Mouse (Mus musculus): ENCODE data around the gene Ccnt1. TPM values are rescaled to one million over a fixed set of nuclear protein-coding genes. Genes with fewer than 3 reads are reported as not detected.
"Not testable (repeated sequence)": the region's sequence is repeated elsewhere in the genome, so short reads cannot be mapped to it uniquely, and the experiment has no call there.

Gene Ccnt1
- polyA plus RNA-seq, 1 experiment from 2014 or later = 65.8 TPM

- peaks cover 11% of the 10 kb centered on the region for H3K4me1 ChIP-seq
- no peak overlapping the region for H3K27ac ChIP-seq
- no peak overlapping the region for H3K4me2 ChIP-seq (replicated peaks)
- WGBS = 87% methylated on average over 4 of the region's 4 CpGs
- H3K36me3 ChIP-seq = peaks cover 14% of the 10 kb centered on the region
- H3K9ac ChIP-seq = no peak overlapping the region
- no peak overlapping the region for H3K4me3 ChIP-seq
- H3K9me3 ChIP-seq = no peaks in the 10 kb centered on the region
- no peak for ATAC-seq (ENCODE audit: low FRiP score, low read depth)
- H3K27me3 ChIP-seq (replicated peaks) = no peaks in the 10 kb centered on the region
These were observed 34.8 kb downstream of the Ccnt1 start for GRCm38 (mm10) chr15:98535921-98536320.

GRCm38 (mm10) chr15:98533881-98534627 is 36.7 kb downstream of the Ccnt1 start, which contains the start of gene Kansl2:
Kansl2 (minus strand) TSS chr15:98534264.
- under 1% methylated on average over 69 of the region's 70 CpGs for WGBS
- H3K9me3 ChIP-seq = no peaks in the 10 kb centered on the region
- H3K36me3 ChIP-seq = peaks cover 23% of the 10 kb centered on the region

GRCm38 (mm10) chr15:98533035-98533531 is 37.6 kb downstream of the Ccnt1 start:
- no peak for ATAC-seq (ENCODE audit: low FRiP score, low read depth)
- peak overlapping the region; percentile 90 for H3K4me2 ChIP-seq (replicated peaks)
- peaks cover 30% of the 10 kb centered on the region for H3K36me3 ChIP-seq
- no peak overlapping the region for H3K27ac ChIP-seq
- peak overlapping the region; percentile 94 for H3K9ac ChIP-seq
- no peaks in the 10 kb centered on the region for H3K27me3 ChIP-seq (replicated peaks)
- H3K4me3 ChIP-seq = peak overlapping the region; percentile 77
- peaks cover 11% of the 10 kb centered on the region for H3K4me1 ChIP-seq
- WGBS = under 1% methylated on average over 18 of the region's 18 CpGs
- H3K9me3 ChIP-seq = no peaks in the 10 kb centered on the region

More at GRCm38 (mm10) chr15:98533881-98534627, 36.7 kb downstream of the Ccnt1 start, which contains the start of gene Kansl2:
- peak within 1 kb of the TSS; percentile 98 for H3K27ac ChIP-seq
- ATAC-seq (ENCODE audit: low FRiP score, low read depth) = peak; percentile 100
- H3K4me1 ChIP-seq = peaks cover 11% of the 10 kb centered on the region
- H3K27me3 ChIP-seq (replicated peaks) = no peaks in the 10 kb centered on the region
- peak within 1 kb of the TSS; percentile 77 for H3K4me3 ChIP-seq
- H3K9ac ChIP-seq = peak within 1 kb of the TSS; percentile 94
- peak within 1 kb of the TSS; percentile 90 for H3K4me2 ChIP-seq (replicated peaks)

GRCm38 (mm10) chr15:98532281-98532680 is 38.4 kb downstream of the Ccnt1 start:
- 49% methylated on average over 5 of the region's 5 CpGs for WGBS
- H3K27ac ChIP-seq = no peak overlapping the region

GRCm38 (mm10) chr15:98528066-98528563 is 42.6 kb downstream of the Ccnt1 start:
- 90% methylated on average over 5 of the region's 5 CpGs for WGBS
- Histone ChIP-seq H3K4me1 (peaks cover 20% of the 10 kb centered on the region), H3K27ac (no peak overlapping the region), H3K27me3 (replicated peaks) (no peaks in the 10 kb centered on the region), H3K4me2 (replicated peaks) (no peak overlapping the region), H3K36me3 (peaks cover 73% of the 10 kb centered on the region), H3K9me3 (no peaks in the 10 kb centered on the region), H3K9ac (no peak overlapping the region), H3K4me3 (no peak overlapping the region)
- ATAC-seq (ENCODE audit: low FRiP score, low read depth) = no peak

More at GRCm38 (mm10) chr15:98532281-98532680, 38.4 kb downstream of the Ccnt1 start:
- Histone ChIP-seq H3K9me3 (no peaks in the 10 kb centered on the region), H3K4me3 (peak overlapping the region; percentile 77), H3K9ac (peak overlapping the region; percentile 94), H3K4me2 (replicated peaks) (peak overlapping the region; percentile 90), H3K4me1 (peaks cover 17% of the 10 kb centered on the region), H3K36me3 (peaks cover 38% of the 10 kb centered on the region), H3K27me3 (replicated peaks) (no peaks in the 10 kb centered on the region)
- ATAC-seq (ENCODE audit: low FRiP score, low read depth) = no peak

GRCm38 (mm10) chr15:98527056-98527771 is 43.5 kb downstream of the Ccnt1 start:
- H3K36me3 ChIP-seq = peaks cover 82% of the 10 kb centered on the region
- WGBS = 94% methylated on average over 5 of the region's 5 CpGs
- no peaks in the 10 kb centered on the region for H3K9me3 ChIP-seq
- no peak for ATAC-seq (ENCODE audit: low FRiP score, low read depth)
- H3K27me3 ChIP-seq (replicated peaks) = no peaks in the 10 kb centered on the region
- peaks cover 13% of the 10 kb centered on the region for H3K4me1 ChIP-seq
- no peak overlapping the region for H3K27ac ChIP-seq
- H3K4me2 ChIP-seq (replicated peaks) = no peak overlapping the region
- H3K4me3 ChIP-seq = no peak overlapping the region
- no peak overlapping the region for H3K9ac ChIP-seq

GRCm38 (mm10) chr15:98526057-98526456 is 44.7 kb downstream of the Ccnt1 start:
- Histone ChIP-seq H3K4me3 (no peak overlapping the region), H3K9me3 (no peaks in the 10 kb centered on the region), H3K27ac (no peak overlapping the region), H3K4me2 (replicated peaks) (no peak overlapping the region), H3K9ac (no peak overlapping the region), H3K4me1 (0 out of 2 replicates have a peak, but pooled peaks cover 9% of the 10 kb centered on the region), H3K36me3 (peaks cover 87% of the 10 kb centered on the region), H3K27me3 (replicated peaks) (no peaks in the 10 kb centered on the region)
- no peak for ATAC-seq (ENCODE audit: low FRiP score, low read depth)
- WGBS = 61% methylated on average over 5 of the region's 5 CpGs

- no peak overlapping the region for H3K9ac ChIP-seq
- no peaks in the 10 kb centered on the region for H3K4me1 ChIP-seq
- WGBS = 94% methylated on average over 3 of the region's 3 CpGs
- no peak overlapping the region for H3K4me2 ChIP-seq (replicated peaks)
- ATAC-seq (ENCODE audit: low FRiP score, low read depth) = no peak
- no peaks in the 10 kb centered on the region for H3K9me3 ChIP-seq
- peaks cover 81% of the 10 kb centered on the region for H3K36me3 ChIP-seq
- H3K27ac ChIP-seq = no peak overlapping the region
- H3K27me3 ChIP-seq (replicated peaks) = no peaks in the 10 kb centered on the region
- no peak overlapping the region for H3K4me3 ChIP-seq
These were observed 49.5 kb downstream of the Ccnt1 start for GRCm38 (mm10) chr15:98521245-98521644.

- Histone ChIP-seq H3K9ac (no peak overlapping the region), H3K4me3 (no peak overlapping the region), H3K4me1 (no peaks in the 10 kb centered on the region), H3K4me2 (replicated peaks) (no peak overlapping the region), H3K27ac (no peak overlapping the region), H3K9me3 (no peaks in the 10 kb centered on the region), H3K27me3 (replicated peaks) (no peaks in the 10 kb centered on the region), H3K36me3 (peaks cover 50% of the 10 kb centered on the region)
- no peak for ATAC-seq (ENCODE audit: low FRiP score, low read depth)
- 68% methylated on average over 16 of the region's 16 CpGs for WGBS
These were observed 53.1 kb downstream of the Ccnt1 start for GRCm38 (mm10) chr15:98517380-98518355.

GRCm38 (mm10) chr15:98514845-98515244 is 55.9 kb downstream of the Ccnt1 start:
- 86% methylated on average over 2 of the region's 2 CpGs for WGBS

GRCm38 (mm10) chr15:98514146-98514545 is 56.6 kb downstream of the Ccnt1 start:
- H3K27me3 ChIP-seq (replicated peaks) = no peaks in the 10 kb centered on the region
- H3K4me3 ChIP-seq = no peak overlapping the region
- peaks cover 17% of the 10 kb centered on the region for H3K36me3 ChIP-seq
- H3K9ac ChIP-seq = no peak overlapping the region
- 83% methylated on average over 8 of the region's 8 CpGs for WGBS
- H3K4me2 ChIP-seq (replicated peaks) = no peak overlapping the region
- H3K27ac ChIP-seq = no peak overlapping the region
- no peak for ATAC-seq (ENCODE audit: low FRiP score, low read depth)
- peaks cover 4% of the 10 kb centered on the region; the same call in 1 of the 2 replicates for H3K4me1 ChIP-seq
- no peaks in the 10 kb centered on the region for H3K9me3 ChIP-seq

More at GRCm38 (mm10) chr15:98514845-98515244, 55.9 kb downstream of the Ccnt1 start:
- peaks cover 23% of the 10 kb centered on the region for H3K36me3 ChIP-seq
- H3K27ac ChIP-seq; H3K9ac ChIP-seq; H3K27me3 ChIP-seq (replicated peaks); H3K4me3 ChIP-seq; H3K4me1 ChIP-seq; ATAC-seq (ENCODE audit: low FRiP score, low read depth); H3K4me2 ChIP-seq (replicated peaks); H3K9me3 ChIP-seq: not testable (repeated sequence)
